Mouse (Mus musculus) spleen, postnatal 36 days (tissue): ENCODE data around the gene Pou2f1.

Experiments
- DNase-seq, 2 experiments: peaks; one replicate each; pipeline ENCODE4 v3.0.0; 2022; ENCODE audit warnings: low spot score in 2 of 2, mixed read lengths in 1 of 2

The Pou2f1 gene

DNA sequence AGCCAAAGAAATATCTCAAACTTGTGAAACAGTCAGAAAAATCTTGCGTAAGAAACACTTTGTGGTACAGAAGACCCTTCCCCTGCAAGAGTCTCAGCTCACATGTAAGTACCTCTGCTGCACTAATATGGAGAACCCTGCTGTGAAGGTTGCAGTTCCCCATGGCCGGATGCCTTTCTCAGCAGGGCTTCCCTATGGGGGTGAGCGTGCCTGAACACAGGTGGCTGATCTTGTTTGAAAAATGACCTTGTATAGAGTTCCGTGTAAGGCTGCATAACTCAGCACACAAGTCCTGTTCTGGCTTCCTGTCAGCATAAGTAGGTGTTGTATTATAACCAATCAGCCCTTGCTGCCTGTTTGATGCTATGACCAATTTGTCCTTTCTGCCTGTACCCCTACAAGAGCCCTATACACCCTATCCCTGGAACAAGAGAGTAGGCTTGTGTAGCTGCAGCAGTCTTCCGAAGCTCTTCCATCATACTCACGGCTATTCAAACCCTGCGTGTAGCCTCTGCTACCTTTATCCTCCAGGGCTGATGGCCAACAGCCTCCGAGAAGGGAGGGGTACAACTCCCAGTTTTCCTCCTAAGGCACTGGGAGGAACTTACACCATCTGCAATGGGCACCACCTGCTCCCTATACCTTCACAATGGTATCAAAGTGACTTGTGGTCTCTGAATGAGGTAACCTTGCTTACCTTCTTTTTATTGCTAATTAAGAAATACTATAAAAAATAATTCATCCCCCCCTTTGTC, 120.2 kb downstream of the Pou2f1 start:
- DNase-seq, result no peak

DNA sequence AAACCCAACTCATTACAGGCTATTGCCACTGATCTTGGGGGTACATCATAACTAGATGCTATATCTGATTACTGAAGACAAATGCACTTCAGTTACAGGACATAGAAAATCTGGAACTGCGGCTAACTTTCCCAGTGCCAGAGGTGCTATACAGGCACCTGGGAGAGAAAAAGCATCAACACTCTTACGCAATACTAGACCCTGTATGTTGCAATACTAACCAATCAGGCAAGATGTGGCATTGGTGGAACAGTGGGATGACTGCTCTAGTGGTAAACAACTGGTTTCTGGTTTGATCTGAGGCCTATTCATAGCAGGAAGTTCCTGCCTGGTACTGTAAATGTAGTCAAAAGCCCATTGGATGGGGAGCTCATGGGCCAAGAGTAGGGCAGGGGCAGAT, 123.7 kb downstream of the Pou2f1 start:
- DNase-seq, result no peak

DNA sequence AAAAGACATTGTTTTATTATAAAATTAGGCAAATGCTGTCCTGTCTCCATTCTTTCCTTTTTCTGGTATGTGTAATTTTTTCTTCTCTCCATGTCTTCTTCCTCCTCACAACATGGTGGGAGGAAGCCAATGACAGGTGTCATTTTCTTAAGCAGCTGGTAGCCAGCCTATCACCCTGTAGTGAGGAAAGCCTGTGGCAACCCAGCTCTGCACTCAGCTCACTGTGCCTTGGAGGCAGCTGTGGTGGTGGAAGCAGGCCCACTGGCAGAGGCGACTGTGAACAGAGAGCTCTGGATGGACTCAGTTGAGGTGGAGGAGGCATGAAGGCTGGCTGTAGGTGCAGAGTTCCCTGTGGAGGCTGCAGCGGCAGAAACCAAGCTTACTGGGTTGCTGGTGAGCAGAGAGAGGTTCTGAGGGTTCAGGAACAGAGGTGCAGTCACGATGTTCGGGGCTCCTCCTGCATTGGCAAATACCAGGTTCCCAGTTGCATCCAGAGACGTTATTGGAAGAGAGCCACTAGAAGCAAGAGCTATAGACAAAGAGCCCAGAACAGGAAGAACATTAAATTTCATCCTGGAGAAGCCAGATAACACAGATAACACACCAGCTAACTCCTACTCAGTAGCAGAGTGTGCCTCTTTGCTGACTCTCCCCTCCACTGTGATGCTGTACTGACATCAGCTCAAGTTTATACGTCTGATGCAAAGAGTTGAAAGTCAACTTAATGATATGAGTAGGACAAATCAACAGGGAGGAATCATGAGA, 126.8 kb downstream of the Pou2f1 start:
- no peak for DNase-seq

DNA sequence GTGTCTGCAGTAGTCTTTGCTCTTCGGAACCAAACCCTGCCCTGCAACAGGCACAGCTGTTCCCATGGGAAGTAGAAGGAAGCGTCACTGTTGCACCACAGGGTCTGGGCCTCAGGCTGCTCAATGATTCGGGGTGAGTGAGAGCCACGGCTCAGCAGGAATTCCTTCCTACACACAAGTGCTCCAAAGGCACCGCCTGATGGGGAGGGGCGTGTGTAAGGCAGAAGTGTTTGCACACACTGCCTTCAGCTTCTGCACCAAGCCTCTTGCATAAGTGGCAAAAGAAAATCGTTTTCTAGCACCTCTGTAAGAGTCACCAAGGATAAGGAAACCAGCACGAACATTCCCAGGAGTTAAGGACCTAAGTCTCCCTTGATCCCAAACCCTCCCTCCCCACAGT, 127.8 kb downstream of the Pou2f1 start:
- no peak for DNase-seq

DNA sequence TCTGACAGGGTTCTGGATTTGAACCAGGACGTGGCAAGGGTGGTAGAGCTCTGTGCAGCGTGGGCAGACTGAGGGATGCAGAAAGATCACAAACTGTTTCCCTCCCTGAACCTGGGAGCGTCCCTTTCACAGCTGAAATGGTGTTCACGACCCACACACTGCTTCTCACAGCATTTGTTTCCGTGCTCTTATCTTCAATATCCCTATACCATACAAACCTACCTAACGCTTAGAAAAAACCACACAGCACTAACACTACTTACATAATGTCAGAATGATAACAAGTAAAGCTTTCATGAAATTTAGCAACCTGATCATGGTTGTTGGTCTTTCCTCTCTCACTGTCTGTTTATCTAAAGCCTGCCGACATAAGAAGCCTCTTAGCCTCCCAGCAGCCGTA, 133.8 kb downstream of the Pou2f1 start:
- DNase-seq, result no peak

DNA sequence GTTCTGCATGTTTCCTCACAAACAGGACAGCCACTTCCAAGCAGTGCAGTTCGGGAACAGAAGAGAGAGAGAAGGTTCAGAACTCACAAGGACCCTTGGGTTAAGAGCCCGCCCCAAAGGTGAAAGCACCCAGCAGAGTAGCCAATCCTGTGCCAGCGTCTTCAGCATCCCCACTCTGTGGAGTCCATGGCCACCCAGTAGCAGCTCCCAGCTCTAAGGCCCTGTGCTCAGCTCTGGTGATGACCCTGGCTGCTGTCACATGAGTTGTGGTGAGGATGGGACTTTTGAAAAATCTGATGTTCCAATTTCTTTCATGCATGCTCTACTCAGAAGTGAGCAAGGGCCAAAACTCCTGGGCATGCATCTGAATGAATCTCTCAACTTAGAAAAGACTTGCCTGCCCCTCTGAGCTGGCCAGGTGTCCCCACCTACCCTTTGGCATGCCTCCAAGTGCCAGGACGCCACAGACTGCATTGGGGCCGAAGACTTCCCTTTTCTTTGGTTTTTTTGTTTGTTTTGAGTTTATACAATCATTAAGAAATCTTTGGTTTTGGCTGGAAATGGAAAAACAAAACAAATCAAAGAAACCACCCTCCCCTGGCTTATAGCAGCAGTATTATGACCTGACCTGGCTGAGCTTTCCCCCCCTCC, 135.7 kb downstream of the Pou2f1 start:
- peak in 1 of 2 experiments; percentile 0 for DNase-seq

DNA sequence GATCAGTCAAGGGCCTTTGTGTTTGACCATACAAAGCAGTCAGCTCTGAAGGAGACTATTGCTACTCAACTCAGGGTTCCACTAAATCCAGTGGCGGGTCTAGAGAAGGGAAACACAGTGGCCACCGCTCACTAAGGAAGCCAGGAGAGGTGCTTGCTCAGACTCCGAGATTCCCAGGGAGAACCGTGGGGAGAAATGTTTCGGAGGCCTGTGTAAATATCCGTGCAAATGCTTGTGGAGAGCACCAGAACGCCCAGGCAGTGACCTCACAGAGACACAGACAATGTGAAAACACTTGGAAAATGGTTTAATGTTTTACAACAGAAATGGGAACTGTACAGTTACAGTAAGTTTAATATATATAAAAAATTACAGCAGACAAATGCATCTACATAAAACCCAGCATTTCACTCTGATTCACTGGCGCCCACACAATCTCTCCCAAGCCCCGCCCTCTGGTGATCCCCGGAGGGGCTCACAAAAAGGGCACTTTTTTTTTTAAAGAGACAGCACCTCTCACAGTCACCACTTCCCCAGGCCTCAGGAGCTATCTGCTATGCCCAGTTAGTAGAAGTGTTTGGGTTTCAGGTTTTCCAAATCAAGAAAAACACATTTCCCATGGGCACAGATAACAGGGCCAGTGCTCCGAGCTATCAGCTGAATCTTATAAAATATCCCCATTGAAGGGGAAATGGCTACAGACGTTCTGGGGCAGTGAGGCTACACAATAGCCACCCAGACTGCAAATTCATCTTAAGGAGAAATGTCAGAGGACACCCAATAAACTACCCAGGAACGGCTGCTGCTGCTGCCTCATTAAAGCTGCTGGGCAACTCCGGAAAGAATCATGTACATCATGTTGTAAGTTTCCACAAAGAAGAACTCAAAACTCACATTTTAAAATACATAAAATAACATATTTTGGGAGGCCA, 137.3 kb downstream of the Pou2f1 start:
- DNase-seq, result no peak

DNA sequence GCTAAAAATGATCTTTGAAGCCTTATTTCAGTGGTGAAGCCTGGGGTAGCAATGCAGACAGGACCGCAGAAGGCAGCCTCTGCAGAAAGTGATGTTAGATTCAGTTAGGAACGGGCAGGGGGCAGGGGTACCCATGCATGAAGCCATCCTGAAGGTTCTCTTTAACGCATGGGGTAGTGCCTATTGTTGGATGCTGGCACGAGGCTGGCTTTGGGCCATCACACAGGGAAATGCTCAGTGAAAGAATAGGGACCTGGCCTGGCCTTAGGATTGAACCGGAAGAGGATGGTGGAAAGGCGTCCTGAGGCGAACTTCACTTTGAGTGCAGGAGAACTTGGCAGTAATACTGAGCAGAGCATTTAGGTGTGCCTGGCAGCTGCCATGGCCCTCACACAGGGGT, 140.4 kb downstream of the Pou2f1 start:
- no peak for DNase-seq

DNA sequence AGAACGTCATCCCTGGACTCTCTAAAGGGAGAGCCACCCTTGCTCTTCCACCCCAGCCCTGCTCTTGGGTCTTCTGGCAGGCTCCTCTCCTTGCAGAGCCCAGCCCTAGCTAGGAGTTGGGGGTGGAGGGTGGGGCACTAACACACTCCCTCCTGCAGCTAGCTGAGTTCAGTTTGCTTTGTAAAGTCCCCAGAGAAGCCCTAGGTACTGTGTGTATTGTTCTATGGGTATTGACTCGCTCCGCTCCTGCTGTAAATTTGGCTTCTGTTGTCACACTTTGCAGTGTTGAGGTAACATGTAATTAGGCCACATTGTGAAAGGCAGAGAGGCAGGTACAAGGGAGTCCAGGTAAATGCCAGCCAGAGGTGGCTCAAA, 141.3 kb downstream of the Pou2f1 start:
- DNase-seq, result no peak

DNA sequence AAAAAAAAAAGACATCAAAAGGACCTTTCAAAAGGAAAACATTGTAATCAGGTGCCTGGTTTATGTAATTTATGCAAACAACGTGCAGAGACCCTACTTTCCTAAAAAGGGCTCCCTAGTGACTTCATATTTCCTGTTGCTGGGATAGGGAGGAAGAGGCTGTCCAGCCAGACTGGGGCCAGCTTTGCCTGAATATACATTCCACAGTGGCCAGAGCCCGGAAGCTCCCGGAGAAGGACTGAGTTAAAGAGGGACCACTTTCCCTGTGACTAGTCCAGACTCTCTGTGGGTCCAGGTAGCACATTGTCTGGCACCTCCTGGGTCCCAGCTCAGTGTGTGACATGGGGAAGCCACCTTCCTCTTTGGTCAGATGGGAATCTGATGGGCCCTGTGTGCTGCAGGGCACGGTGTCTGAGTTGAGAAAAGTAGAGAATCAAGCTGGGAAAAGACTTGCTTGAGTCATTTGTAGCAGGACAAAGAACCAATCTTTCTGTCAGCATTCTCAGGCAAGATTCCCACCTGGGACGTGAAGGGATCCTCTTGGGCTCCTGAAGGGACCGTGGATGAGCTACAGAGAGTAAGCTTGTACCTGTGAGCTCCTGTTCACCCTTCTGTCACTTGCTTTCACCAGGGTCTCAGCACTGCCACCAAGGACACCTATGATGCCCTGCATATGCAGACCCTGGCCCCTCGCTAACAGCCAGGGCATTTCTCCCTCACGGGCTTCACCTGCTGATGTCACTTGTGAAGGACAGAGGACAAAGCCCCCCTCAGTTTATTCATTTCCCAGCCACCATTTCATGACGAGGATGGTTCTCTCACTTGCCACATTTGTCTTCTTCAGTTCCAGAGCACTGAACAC, 141.9 kb downstream of the Pou2f1 start:
- DNase-seq, result no peak

DNA sequence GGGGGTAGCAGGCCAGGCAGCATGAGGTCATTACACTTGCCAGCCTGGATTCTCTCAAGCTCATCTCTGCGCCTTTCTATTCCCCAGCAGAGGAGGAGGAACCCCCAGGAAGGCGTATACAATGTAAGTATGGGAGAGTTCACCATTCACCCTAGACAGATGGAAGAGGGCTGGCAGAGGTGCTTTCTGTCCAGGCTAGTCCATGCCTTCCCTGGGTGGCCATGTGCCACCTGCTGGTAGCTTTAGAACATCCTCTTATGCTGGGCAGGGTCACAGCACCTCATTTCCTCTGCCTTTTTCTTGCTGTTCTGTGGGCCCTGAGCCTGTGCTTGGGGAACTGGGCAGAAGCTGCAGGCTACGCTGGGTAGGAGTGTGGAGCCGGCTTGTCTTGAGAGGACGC, 144.1 kb downstream of the Pou2f1 start:
- peak in 1 of 2 experiments; percentile 36 for DNase-seq

DNA sequence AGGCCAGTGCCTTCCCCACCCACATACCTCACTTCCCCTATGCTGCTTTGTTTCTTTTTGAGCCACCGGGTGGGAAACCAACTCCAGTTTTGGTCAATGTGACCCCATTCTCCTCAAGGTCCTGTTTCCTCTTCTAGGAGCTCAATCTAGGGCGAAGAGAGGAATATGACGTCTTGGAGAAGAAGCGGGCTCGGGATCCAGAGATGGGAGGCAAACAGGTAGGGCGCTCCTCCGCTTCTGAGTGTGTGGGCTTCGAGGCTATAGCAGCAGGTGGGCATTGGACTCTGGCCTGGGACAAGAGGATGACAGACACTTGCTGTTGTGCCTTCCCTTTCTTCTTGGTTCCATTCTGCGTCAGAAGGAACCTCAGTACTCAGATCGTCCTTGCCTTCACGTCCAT, 145.2 kb downstream of the Pou2f1 start:
- no peak for DNase-seq

DNA sequence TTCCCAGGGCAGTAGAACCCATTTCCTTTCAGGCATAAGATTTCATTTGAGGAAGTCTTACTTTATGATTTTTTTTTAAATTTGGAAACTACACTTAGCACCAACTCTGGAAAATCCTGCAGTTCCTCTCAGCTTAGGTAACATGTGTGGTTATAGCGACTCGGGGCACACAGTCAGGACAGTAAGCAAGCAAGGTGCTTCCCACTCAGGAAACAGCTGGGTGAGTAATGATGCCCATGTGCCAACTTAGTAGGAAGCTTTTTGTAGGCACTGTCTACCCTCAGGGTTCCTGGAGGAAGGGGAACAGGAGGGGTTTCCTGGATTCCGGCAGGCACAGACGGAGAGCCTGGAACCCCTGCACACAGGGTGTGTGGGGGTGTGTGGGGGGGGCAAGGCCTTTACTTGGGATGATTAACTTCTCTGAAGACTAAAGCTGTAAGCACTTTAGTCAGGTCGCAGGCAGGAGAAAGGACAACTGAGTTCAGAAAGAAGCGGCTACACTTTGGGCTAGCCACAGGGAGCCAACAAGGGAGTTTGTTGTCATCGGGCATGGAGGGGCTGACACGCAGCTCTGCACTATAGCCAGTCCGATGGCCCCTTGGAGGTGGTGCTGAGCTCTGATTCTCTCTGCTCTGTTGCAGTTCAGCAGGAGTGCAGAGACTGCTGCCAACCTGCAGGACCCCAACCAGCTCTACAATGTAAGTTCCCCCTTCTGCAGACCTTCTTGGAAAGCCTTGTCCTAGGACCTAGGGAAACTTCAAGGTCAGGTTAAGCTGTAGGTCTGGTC, 146.5 kb downstream of the Pou2f1 start:
- DNase-seq, result no peak

DNA sequence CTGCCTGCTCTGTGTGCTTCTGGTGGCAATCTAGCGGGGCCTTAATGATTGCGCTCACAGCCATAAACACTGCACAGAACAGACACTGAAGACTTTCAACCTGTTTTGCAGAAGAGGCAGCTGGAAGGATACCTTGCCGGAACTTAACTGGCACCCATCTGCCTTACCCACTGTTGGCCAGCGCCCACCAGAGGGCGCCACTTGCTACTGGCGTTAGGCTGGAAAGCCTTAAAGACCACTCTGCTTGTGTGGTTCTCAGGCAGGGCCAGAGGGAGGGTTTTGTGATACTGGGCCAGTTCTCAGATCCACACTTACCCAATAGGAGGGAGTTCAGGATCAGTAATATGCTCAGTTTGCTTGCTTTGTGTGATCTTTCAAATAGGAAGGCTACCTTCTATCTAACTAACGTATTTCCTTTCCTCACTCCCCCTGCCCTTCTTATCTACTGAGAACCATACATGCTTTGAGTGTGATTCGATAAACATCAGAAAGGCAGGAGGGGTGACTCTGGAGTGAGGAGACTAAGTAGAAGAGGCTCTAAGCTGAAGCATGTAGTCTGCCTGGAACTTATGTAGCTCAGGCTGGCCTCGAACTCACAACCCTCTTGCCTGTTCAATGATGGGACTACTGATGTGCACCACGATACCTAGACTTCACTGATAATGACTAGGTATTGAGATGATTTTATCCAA, 148.6 kb downstream of the Pou2f1 start:
- DNase-seq, result peak; percentile 57 to 71

DNA sequence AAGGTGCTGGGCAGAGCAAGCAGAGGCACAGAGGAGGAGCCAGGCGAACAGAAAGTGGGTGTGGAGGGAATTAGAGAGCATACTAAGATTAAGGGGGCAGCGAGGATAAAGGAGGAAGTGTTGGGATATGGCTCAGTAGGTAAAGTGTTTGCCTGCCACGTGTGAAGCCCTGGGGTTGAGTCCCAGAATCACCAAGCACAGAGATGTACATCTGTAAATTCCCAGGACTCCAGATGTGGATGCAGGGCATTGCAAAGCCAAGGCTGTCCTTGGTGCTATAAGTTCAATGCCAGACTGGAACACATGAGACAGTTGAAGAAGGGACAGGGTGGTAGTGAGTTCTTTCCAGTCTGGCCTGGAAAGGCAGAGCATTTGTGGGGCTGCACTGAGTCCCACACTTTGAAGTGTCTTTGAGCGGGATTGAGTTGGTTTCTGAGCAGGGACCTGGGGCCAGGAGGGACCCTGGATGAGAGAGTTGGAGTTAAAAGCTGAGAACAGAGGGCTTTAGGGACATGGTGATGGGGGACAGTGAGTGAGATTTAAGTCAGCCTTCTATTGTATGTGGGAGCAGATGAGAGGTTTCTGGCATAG, 149.3 kb downstream of the Pou2f1 start:
- no peak for DNase-seq

DNA sequence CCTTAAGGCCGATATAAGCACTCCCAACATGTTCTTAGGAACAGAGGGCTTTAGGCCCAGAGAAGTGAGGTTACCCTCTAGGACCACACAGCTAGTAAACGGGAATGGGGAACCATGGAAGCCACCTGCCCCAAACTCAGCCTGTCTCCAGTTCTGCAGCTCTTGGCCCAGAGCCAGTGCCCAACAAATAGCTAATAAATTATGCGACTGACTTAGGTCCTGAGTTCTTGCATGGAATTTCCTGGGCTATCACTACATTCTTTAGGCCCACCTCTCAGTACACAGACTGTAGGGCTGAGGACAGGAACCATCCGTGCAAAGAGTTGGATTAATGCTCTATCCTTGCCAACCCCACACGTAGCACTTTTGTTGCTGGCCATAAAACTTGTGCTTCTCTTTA, 150.3 kb downstream of the Pou2f1 start:
- DNase-seq, result no peak

DNA sequence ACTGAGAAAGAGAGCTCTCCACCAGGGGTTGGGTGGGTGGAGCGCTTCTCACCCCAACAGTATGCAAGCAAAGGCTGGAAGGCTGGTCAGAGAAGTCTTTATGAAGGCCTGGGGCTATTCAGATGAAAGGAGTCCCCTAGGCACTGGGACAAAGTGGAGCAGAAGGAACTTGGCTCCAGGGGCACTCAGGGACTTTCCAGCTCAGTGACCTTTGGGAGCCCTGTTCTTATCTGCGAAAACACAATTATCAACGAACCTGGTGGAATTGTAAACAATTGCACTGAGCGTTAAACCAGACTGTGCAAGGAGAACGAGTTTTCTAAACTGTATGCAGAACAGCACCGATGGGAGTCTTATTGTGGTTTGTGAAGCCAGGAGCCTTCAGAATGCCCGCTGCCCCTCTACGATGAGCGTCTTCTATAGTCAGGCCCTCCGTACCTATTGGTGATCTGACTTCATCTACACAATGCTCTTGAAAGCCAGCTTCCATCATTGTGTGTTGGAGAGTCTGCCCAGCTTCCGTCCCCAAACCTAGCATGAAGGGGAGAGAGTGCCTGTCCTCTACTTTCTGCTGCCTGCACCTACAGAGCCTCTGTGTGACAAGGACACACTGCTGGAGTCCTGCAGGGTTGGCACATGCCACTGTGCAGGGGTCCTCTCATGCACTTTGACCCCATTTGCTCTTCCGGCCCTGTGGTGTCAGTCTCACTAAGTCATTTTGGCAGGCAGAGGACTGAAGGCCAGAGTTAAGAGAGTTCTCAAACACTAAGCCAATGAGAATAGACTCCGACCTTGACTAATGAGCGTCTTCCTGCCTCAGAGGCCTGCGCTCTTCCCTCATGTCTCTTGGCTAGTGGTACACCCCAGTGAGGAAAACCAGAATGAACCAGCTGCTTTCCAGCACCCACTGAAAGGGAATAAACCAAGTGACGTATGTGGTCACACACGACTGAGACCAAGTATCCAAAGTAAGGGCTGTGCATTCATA, 152.7 kb downstream of the Pou2f1 start:
- no peak for DNase-seq

DNA sequence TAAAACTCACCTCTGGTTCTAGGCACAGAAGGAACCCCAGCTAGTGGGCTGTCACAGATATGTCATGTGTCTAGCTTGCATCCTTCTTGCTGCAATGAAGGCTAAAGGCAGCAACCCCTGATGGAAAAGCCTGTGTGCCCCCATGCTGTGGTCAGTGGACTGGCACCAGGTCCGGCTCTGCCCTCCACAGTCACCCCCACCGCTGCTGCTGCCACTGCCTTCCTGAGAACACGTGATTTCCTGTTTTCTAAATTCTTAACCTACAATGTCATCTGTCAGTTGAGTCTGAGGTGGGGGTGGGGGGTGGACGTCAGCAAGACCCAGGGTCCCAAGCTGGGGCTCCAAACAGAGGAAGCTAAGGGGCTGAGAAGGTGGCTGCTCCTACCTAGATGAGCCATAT, 153.6 kb downstream of the Pou2f1 start:
- peak; percentile 52 to 55 for DNase-seq
